Mouse (Mus musculus) right cerebral cortex, postnatal 4 days (tissue): ENCODE measurements at regions not wholly inside any gene's neighbourhood (a gene's known extent, or its start where the extent isn't known, plus 50 kb on each side); places are given as distances from the start of the nearest gene placed in this dataset.

Experiments
- DNase-seq: peaks from one replicate; pipeline ENCODE4 v3.0.0-alpha.2; 2022

- no peak for DNase-seq
These were observed 92.9 kb downstream of the Zfp365 start for GRCm38 (mm10) chr10:67819534-67819933.

- no peak for DNase-seq
These were observed 98.6 kb downstream of the Zfp365 start for GRCm38 (mm10) chr10:67813901-67814300.

- peak; percentile 7 for DNase-seq
These were observed 107.3 kb downstream of the Zfp365 start for GRCm38 (mm10) chr10:67805131-67805530.

GRCm38 (mm10) chr10:67804637-67805036 is 107.8 kb downstream of the Zfp365 start:
- no peak for DNase-seq

DNA sequence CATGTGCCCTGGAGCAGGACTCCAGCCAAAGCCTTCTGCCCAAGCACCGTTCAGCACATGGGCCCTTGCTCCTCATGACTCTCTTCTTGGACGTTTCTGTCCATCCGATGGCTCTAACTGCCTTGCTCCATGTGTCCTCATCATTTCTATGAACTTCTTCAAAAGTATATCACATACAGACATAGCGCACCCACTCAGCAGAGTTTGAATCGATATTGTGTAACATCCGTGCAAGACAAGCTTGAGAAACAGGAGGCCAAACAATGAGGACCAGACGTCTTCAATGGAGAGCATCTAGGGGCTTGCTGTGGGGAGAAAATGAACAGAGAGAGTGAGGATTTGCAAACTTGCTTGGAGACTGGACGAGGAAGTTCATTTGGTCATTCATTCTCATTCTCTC is 110.3 kb downstream of the Zfp365 start:
- no peak for DNase-seq

GRCm38 (mm10) chr10:67801619-67802018 is 110.8 kb downstream of the Zfp365 start:
- no peak for DNase-seq

DNA sequence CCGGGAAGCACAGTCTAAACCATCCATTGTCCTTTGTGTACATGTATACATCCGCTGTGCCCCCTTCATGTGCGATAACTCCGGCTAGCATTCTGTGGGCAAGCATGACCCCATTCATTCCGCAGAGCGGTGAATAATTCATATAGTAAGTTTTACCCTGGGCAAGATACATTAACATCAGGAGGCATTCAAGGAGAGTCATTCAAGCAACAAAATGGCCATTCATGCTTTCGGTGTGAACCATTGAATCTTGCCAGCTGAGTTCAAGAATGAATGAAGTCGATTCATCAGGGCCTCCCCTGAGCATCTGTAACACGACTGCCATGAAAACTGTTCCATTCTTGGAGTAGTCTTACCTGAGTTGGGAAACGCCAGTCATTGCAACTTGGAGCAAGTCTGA is 113.5 kb downstream of the Zfp365 start:
- no peak for DNase-seq

- no peak for DNase-seq
These were observed 119.3 kb downstream of the Zfp365 start for GRCm38 (mm10) chr10:67793206-67793605.

DNA sequence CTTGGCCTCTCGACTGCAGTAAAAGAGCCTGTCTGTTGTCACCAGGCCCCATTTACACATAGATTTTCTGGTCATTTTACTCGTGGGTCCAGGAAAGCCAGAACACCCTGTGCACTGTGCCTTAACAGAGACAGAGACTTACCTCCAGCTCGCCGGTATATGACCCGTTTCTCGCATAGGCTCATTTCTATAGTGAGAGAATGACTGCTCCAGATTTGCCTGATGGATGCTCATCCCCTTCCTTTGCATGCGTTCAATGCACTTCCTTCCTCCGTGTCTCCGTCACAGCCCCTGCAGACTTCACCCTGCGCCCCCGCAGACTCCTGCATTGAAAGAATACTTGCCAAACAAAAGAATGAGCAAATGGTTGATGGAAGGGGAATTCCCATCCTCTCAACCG is 122.8 kb downstream of the Zfp365 start:
- no peak for DNase-seq

GRCm38 (mm10) chr10:67788116-67788515 is 124.3 kb downstream of the Zfp365 start:
- DNase-seq = no peak

- DNase-seq = no peak
These were observed 126.9 kb downstream of the Zfp365 start for GRCm38 (mm10) chr10:67785563-67785962.

DNA sequence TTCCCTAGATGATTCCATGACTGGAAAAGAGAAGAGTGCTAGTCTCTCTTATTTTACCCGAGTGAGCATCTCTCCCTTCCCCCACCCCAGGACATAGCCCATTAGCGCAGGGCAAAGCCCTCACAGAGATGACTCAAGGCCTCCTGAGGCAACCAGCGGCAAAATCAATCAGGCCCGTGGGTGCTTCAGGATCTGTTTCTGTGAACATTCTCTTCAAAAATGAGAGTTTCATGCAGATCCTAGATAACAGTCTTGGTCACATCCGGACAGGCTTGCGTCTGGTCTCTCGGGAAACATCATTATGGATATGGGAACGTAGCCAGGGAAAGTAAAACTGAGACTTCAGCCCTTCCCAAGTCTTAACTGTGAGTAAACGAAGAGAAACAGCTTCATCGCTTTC is 134.1 kb downstream of the Zfp365 start:
- DNase-seq = no peak

GRCm38 (mm10) chr10:67777721-67778120 is 134.7 kb downstream of the Zfp365 start:
- no peak for DNase-seq

DNA sequence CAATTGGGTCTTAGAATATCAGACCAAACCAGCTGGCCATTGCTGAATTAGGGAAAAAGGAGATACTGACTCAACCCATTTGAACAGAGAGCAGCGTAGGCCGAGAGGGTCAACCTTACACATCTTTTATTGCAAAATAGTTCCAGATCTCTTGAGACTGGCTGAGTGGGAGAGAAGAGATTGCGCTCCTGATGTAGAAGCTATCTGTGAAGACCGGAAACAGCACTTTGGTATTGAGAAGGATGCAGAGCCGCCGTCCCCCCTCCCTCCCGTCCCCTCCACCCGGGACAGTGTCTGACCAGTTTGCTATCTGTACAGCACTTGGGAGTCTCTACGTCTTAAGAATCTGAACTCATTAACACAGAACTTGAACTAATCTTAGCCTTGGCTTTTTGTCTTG is 135.6 kb downstream of the Zfp365 start:
- DNase-seq = no peak

- no peak for DNase-seq
These were observed 140.7 kb downstream of the Zfp365 start for GRCm38 (mm10) chr10:67771796-67772195.

DNA sequence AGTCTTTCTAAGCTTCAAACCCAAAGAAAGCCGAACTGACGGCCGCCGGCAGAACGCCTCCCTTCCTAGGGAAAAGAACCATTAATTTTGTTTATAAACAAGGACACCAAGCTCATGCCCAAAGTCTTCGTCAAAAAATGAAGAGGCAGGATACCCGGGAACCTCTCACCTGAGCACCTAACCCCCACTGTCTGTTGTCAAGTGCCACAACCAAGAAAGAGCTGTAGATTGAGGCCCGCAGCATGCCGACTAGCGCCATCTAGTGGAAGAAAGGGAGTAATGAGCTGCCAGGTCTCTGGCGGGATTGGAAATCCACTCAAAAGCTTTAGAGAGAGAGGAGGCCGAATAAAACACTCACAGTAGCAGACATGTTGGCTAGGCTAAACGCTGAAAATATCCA is 146.4 kb downstream of the Zfp365 start:
- DNase-seq = peak; percentile 41

DNA sequence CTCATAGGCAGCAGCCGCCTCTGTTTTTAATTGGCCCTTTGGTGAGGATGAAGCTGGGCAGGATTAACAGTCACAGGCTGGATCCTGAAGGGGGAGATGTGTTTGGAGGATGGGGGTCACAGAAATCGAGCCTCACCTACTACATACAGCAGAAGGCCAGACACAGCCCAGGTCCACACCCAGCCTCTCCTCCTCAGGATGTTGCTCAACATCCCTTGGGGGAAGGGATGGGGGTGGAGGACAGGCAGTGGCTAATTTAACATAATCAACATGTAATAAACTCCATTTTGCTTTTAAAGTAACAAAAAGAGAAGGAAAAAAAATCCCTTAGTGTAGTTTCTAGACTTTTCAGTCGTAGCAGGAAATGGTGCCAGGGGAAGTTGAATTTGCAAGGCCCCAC is 152.0 kb downstream of the Zfp365 start:
- no peak for DNase-seq

DNA sequence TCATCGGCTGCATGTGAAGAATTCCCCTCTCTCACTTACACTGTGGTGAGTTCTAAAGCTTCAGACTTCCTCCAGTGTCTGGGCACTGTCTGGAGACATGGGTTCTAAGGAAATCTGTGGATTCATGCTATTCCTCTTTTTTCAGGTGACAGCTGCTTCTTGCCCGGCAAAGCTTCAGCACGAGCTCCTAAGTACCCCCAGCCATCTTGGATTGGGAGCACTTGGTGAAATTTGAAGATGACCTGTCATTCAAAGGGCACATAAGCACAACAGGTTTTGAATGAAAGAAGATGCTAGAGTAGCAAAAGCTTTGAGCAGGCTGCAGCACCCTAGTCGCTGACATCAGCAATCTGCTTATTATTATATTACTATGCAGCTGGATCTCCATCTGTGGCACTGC is 164.3 kb downstream of the Zfp365 start:
- no peak for DNase-seq

DNA sequence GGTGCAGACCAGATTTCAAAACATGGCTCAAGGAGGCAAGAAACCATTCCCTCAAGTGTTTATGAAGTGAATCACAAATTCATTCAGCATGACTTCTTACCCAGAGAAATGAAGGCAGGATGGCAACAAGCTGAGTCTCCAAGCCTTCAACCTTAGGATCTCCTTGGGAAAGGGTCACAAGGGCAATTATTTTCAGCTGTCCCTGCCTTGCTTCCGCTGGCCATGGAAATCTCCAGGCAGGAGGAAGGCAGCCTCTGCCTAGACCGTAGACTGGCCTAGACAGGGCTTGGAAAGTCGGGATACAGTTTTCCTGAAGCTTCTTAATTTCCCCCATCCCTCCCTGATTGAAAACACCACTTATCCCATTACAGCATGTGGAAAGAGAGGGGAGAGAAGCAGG is 165.0 kb downstream of the Zfp365 start:
- DNase-seq = no peak

- DNase-seq = no peak
These were observed 166.3 kb downstream of the Zfp365 start for GRCm38 (mm10) chr10:67746140-67746539.

DNA sequence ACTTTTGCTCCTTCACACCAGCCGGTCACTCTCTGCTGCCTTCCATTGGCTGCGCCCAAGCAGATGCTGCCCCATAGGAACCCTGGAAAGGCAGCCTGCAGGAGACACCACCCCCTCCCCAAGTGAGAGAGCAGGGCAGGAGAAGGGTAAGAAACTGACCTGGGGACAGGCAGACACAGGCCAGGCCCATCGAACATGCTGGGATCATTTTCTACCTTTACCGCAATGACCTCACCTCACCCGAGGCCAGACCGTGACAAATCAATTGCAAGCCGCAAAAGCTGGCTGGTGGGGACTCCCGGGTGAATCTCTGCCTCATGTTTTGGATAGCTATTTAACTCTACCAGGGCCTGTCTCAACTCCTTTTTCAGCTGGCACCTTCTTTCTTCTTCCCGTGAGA is 168.9 kb downstream of the Zfp365 start:
- no peak for DNase-seq

DNA sequence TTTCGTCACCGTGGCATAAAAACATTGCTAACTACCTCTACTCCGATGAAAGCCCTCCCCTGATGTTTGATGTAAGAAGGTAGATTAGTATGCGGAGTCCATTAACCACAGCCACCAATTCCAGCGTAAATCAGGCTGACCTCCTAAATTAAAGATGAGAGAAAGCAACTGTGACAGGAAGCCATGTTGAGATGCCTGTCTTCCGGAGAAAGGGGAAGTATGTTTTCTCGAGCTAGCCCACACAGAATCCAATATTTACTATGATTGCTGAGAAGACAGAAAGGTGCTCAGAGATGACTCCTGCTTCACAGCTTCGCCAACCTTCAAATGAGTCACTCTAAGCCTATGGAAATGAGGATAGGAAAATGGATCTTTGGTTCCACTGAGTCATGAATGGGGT is 169.6 kb downstream of the Zfp365 start:
- DNase-seq = no peak

DNA sequence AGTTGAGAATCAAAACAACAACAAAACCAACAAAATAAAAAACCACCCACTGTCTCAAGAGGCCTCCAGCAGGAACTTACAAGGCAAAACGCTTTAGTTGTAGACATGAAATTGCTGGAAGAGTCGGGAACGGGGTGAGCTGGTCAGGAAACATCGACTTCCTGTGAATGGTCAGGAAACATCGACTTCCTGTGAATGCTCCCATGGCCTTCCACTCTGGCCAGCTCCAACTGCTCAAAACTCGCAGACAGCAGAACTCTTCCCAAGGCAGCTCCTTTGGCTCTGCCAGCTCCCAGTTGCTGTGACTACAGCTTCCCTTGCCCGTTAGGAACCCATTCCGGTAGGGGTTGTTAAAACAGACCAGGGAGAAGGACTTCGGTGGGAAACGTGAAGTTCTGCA is 170.2 kb downstream of the Zfp365 start:
- DNase-seq = no peak

DNA sequence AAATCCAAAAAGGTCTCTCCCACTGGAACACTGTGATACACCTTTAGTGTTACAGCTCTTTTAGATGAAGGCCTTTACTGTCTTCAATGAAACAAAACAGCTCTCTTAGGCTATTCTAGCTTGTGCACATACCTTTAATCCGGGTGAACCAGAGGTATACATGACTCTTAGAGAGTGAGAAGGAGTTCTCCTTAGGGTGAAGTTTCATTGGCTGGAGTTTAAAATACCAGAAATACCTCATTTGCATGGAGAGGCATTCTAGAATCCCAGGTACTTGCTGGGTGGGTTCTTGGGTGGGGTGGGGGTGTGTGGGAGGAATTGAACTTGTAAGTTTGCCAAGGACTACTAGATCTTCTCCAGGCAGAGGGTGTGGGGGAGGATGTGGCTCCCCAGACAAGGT is 173.3 kb downstream of the Zfp365 start:
- DNase-seq = no peak

DNA sequence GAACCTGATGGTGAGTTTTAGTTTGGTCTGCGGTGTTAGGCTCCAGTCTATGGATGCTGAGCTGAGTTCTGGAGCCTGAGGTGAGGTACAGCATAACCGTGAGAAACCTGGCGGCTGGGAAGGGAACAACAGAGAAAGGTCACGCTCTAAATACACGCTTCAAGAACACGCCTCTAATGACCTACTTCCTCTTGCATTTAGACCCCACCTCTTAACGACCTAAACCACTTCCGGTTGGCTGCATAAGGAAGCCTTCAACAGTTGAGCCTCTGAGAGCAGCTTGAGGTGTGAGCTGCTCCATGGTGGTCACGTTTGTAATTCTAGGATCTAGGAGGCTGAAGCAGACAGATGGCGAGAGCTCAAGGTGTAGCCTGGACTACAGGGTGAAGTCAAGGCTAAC is 175.8 kb downstream of the Zfp365 start:
- DNase-seq = no peak

GRCm38 (mm10) chr10:67731577-67731976 is 180.9 kb downstream of the Zfp365 start:
- no peak for DNase-seq
